Mouse (Mus musculus) induced T-regulatory cell, adult 2 months (primary cell): Measurements from ENCODE around the gene Ror2.

ENCODE experiments used
- DNase-seq: peaks from one replicate; pipeline ENCODE4 v3.0.0-alpha.2; 2012; ENCODE audit warnings: low read depth

Ror2 gene

DNA sequence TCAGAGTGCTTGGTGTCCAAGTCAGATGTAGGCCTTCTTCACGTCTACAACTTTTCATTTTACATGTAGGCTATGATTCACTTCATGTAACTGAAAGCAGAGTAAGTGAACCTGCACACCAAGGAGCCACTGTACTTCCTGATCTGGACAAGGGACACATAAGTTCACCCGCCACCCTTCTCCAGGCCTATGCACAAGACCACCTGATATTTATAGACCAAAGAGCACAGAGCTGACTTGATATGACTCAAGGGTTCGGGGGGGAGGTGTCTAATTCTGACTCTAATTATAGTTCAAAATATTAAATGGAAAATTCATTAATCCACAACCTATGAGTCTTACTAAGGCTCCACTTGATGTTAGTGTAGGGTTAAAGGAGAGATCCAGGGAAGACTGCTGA lies 14.3 kb downstream of the Ror2 start:
- DNase-seq = no peak

DNA sequence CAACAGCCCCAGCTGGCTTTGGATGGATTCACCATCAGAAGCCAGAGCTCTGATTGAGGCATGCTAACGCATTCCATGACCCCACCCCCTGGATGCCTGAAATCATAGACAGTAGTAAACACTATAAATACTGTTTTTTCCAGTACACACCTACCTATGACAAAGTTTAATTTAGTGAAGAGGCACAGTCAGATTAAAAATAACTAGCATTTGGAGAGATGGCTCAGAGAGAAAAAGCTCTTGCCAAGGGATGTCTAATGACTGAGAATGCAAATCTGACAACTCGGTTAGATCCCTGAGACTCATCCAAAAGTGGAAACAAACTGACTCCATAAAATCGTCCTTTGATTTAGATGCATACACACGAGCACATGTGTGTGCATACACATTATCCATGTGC lies 15.4 kb downstream of the Ror2 start:
- no peak for DNase-seq

DNA sequence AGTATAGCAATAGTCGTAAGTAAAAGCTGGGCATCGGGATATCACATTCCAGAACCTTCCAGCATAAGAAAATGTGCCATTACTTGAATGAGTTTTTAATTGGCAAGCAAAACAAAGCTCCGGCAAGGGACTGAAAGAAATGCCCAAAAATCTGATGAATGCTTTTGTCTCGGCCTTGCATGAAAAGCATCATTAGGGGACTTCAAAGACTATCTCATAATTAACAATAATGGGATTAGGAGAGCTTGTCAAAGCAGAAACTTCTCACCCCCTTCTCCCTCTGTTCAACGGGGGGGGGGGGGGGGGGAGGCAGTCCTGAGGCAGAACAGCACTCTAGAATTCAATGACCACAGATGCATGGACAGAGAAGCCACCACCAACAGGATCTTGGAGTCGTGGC lies 17.4 kb downstream of the Ror2 start:
- no peak for DNase-seq

DNA sequence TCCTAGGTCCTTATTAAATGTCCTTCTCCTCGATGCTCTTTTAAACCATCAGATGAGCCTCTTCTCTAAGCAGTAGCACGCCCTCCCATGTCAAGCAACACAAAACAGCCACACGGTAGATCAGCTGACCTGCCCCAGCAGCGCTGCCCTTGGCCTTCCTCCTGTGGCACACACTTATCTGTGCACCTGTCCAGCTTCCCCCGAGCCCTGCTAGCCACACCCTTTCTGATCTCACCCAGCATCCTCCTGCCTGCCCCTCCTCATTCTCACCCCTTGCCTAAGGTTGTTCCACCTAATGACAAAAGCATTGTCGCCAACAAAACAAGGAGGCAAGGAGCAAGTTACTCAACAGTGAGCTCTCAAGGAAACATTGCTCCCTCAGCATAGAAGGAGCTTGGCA lies 18.1 kb downstream of the Ror2 start:
- no peak for DNase-seq

DNA sequence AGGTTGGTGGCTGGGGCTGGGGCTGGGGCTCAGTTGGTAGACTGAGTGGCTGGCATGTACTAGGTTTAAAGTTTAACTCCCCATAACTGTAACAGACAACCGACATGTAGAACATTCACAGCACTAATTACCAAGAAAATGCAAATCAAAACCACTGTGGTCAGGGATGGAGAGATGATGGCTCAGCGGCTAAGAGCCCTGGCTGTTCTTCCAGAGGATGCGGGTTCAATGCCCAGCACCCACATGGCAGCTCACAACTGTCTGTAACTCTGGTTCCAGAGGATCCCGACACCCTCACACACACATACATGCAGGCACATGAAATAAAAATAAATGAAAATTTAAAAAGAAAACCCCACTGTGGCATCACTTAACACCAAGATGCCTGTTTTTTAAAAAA lies 18.8 kb downstream of the Ror2 start:
- DNase-seq = no peak

DNA sequence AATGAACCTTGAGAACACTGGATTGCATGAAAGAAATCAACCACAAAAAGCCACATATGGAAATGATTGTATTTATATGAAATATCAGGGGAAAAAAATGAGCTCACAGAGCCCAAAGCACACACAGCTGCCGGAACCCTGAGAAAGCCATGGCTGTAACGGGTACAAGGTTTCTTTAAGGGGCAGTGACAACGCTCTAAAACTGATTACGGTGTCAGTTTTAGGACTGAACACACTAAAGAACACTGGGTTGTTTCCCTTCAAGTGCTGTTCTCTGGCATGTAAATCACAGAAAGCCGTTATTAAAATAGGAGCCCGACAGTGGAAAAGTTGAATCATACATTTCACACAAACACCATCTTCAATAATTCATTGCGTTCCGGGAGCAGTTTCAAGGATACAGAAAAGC lies 19.4 kb downstream of the Ror2 start:
- DNase-seq = no peak

DNA sequence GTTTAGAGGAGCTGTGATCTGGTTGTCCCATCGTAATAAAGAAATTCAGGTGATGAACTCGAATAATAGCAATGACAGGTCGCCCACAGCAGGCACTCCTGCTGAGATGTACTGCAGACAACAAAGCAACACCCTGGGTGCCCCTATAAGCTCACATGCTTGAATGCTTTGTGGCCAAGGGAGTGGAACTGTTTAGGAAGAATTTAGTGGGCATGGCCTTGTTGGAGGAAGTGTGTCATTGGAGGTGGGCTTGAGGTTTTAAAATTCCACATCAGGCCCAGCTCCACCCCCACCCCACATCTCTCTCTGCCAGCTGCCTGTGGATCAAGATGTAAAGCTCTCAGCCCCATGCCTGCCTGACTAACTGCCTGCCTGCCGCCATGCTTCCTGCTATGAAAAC lies 21.0 kb downstream of the Ror2 start:
- DNase-seq = no peak

DNA sequence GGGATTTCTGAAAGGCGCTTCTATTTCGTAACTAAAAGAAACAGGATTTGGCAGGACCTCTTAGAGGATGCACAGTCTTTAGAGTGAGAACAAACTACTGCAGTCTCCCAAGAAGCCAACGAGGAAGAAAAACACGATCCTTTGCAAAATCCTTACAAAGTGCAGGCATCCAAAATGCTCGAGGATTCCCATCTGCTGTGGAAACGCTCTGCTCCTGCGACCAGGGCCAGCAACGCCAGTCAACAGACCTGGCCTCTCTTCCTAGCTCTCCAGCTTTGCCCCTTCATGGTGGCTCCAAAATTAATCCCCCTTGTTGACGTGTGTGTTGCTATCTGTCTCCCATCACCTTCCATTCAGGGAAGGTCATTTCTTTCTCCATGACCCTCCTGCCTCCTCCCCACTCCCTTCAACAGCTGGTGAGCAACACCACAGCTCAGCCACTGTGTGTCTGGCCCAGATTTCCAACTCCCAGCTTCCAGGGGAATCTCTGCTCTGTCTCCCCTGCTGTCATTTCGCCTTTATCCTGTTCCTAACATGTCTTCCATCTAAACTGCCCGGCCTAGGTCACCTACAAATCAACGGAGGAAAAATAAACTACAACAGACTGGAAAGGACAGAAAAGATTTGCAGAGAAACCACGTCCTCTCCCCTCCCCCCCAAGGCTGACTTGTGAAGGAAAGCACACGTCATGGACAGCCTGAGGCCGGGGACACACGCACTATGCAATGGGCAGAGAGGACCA lies 23.2 kb downstream of the Ror2 start:
- no peak for DNase-seq

DNA sequence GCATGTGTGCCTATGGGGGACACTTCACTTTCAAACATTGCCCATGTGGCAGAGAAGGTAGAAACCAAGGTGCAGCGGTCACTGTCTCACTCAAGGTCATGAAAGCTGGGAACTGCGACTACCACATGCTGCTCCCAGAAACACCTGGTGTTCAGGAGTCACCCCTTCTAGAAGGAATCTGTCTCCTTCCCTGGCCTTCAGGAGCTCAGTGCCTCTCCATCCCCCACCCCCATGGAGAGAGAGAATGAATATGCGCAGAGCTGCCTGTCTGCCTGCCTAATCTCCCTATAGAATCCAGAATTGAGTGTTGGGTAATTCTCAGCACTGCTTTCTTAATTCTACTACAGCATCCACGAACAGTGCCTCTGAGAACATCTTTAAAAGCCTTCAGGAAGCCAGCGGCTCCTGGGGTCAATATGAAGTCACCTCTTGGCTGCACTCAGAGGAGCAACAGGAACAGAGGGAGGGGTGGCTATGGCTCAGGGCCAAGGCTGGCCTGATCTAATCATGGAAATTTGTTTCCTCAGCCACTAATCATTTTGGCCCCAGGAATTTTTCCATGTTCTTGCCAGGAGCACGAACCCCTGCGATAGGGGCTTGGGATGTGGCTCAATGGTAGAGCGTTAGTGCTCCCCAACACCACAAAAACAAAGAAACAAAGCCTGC lies 24.7 kb downstream of the Ror2 start:
- DNase-seq = no peak

DNA sequence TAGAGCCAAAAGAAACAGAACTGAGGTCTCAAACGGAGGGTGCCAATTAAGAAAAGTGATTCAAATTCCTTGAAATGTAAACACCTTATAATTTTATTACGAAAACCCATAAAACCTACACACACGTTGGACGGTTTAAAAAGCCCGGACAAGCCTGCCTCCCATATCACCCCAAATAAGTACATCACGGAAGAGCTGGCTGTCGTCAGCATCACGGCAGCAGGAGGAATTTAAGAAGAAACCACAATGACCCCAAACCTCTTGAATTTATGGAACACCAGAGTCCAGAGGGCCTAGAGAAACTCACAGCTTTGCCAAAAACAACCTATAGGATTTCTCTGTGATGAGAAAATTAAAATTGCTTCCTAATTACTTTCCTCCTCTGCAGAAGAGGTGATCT lies 27.0 kb downstream of the Ror2 start:
- DNase-seq = no peak

DNA sequence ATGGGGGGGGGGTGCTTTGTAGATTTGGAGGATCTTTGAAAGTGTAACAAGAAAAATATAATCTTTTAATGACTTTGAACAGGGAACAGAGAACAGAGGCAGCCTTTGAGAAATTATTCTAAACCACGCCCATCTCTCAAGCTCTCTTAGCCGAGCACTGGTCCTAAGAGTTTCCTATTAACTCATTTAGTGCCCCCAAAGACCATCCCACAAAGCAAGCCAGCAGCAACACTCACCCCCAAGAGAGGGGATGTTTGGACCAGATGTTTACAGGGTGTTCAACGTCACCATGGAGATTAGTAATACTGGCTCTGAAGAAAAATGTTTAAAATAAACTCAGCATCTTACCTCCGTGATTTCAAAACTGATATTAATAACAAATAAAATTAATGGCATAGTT lies 27.4 kb downstream of the Ror2 start:
- DNase-seq = no peak

DNA sequence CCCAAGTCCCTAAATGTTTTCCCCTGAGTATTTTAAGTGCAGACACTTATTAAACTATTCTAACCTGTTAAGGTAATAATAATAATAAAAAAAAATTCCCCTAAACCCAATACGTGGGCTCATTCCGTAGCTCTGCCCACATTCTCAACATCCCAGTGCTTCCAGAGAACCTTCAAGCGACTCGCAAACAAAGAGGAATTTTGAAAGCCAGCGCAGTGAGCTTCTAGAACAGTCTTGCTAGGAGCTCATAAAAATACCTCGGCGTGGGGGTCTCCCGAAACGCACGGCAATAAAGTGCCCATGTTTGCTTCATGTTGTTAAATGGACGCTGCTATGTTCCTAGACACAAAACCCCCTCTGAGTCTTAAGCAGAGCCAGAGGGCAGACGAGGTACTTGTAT lies 32.7 kb downstream of the Ror2 start:
- DNase-seq = no peak

DNA sequence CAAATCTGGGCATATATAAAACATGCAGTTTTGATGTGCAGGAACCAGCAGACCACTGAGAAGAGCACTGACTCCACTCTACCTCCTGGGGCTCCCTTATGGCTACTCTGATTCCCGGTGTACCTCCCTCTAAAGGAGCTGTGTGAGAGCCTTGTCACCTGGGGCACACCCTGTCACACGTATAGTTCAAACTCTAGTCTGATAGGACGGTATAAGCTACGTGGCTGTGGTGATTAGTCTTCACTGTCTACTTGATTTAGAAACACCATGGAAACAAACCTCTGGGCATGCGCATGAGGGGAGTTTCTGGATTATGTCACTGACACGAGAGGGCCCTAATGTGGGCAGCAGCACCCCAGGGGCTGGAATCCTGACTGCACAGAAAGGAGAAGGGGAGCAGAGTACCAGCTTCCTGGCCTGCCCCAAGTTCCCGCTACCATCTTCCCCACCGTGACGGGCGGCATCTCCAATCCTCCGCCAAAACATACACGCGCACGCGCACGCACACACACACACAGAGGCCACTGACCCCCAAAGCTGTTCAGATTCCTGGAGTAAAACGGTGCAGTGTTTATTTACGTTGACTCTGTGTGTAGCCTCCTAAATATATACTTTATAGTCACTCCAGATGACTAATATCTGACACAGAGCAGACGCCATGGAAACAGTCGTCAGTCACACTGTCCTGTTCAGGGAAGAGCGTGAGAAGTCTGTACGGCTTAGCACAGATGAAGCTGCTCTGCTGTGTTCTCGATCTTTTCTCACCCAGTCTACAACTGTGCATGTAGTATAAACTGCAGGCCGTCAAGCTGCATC lies 37.1 kb downstream of the Ror2 start:
- no peak for DNase-seq

DNA sequence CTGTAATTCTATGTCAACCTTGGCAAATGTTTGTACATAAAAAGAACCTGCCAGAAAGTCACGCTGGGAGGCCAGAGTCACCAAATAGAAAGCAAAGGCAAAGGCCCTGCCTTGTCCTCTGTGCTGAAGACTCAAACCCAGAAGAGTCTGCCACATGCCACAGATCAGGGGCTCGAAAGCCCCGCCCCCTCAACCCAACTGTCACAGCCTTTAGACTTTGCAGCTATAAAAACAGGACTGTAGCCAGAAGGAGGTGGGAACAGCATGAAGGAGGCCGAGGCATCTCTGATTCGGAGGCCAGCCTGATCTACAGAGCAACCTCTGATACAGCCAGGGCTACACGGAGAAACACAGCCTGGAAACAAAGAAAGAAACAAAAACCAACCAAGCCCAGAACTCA lies 37.8 kb downstream of the Ror2 start:
- DNase-seq = no peak

DNA sequence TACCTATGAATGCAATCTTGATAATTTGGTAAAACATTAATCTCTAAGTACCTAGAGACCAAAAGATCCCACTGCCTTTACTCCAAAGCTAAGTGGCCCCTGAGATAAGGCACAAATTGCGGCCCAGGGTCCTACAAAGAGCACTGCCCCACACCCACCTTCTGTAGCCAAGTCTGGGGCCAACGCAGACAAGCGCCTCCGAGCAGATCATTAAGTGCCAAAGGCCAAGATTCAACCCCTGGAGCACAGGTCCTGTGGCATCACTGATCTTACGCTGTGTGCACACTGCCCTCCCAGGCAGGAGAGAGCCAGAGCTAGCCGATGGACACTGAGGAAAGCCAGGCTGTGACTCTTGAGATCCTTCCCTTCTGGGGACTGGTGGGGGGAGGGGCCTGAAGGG lies 38.7 kb downstream of the Ror2 start:
- no peak for DNase-seq

DNA sequence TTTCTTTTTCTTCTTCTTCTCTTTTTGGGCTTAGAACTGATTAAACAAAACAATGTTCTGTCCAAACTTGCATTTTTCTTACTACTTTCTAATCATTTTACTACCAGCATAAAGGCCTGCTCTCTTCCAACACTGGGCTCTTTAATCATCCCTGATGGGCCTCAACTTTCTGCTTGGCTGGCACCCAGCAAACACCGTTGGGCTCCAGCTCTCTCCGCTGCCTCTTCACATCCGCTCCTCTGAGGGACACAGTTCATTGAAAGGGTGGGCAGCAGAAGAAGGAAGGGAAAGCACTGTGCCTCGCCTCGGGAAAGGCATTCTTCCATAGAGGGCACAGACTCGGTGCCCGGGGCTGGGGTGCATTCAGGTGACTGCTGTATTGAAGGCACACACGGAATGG lies 41.8 kb downstream of the Ror2 start:
- no peak for DNase-seq

DNA sequence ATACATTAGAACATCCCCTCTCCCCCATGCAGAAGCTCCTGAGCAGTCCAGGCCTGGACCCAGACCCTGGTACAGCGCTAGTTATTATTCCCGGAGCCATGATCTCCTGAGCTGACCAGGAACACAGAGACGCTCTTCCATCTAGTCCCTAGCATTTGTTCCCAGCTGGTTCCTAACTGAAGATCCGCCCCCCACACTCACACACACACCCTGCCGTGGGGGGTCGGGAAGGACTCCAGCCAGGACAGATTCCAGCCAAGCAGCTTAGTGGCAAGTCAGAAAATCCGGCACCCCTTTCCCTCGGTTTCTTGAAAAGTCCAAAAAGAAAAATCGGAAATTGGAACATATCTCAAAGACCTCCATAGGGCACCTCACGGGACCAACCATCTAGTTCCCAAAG lies 48.5 kb downstream of the Ror2 start:
- no peak for DNase-seq

DNA sequence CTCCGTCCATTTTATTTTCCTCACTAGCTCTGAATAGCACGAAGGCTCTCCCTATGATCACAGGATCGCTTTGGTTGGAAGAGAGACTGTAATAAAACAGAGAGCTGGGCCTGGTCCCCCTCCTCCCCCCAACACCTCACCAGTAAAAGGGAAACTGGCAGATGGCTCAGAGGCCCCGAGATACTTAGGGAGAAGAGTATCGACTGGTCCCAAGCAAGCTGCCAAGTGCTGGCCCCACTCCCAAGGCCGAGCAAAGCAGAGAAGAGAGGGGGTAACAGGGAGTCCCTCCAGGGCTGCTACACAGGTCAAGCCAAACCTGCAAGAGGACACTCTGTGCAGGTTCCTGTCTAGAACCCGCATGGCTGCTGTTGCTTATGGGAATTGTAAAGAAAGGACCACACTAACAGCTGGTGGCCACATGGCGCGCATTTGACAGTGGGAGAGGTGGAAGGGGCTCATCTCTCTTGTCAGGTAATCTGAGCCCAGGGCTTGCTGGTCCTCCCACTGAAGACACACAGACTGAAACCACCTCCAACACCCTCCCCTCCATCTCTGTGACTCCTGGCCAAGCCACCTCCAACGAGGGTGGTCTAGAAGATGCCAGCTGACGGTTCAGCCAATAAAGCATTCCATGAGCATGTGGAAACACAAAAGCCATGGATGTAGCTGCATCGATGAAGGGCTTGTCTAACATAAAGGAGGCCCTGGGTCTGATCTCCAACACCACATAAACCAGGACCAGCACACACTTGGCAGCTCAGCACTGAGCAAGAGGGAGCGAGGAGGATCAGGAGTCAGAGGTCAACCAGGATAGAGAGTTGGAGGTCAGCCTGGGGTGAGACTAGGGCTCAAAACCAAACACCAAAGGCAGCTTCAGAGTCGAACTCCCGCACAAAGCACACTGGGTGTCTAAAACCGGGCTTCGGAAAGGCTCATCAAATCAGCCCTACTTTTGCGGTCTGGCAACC lies 49.2 kb downstream of the Ror2 start:
- DNase-seq = no peak

DNA sequence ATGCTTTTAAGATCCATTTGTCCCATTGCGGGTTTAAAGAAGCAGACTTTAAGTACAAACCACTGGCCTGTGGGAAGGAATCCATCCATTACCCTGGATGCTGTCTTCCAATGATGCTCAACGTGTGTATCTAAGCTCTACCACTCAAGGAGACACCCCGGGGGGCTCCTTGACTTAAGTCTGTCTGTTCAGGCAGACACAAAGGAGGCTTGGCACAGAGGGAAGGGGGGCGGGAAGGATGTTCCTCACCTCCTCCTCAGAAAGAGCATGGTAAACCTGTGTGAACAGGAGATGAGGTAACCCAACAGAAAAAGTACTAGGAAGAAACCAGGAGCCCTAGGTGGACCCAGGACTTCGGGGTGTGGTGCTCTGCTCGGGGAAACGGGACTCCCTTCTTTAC lies 50.0 kb downstream of the Ror2 start:
- DNase-seq = no peak

DNA sequence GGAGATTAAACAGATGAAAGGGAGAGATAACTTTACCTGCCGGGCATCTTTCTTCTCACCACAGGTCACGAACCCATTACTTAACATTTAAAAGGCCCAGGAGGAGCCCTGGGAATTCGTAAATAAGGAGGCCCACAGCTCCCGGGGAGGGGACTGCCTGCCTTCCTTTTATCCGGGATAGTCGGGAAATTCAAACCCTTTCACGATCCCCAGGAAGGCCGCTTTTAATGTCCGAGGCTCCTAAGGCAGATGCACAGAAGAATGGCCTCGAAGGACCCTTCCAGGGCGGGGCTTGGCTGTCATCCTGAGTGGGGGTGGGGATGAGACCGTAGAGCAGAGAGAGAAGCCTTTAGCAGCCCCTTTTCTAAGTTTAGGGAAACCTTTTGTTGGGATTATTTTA lies 51.1 kb downstream of the Ror2 start:
- DNase-seq = no peak

DNA sequence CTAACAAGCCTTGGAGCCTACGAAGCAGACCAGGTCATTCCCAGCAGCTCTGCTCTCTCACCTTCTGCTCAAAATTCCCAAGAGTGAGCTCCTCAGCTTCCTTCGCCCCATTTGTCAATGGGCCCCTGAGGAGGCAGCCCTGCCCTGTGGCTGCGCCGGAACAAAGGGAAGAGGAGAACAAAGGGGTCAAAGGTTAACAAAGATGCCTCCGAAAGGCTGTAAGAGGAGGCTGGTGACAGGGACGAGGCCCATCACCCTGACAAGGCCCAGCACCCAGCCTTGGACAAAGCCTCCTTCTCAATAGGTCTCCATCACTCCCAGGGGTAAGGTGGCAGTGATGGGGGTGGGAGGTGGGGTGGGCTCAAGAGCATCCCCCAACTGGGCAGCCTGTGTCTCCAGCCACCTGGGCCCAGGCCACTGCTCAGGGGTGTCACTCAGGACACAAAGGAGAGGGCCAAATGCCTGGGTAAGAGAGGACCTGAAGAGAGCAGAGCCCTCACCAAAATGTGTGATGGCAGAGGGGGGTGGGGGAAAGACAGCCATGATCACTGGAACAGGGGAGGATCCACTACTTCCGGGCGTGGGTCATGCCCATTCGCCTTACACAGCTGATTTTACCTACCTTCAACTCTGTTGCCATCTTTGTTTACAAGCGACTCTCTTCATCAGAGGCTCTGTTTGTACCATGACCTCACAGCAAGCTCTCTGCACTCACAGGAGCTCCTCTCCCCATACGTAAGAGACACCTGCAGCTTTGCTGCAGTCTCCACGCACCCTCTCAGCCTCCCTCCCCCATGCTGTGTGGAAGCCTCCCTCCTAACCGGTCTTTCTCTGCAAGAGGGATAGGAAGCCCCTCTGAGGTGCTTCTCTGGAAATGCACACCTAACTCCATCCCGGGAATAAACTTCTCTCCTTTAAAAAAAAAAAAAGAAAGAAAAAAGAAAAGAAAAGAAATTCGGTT lies 51.8 kb downstream of the Ror2 start:
- DNase-seq = no peak
